Mouse (Mus musculus): ENCODE results near the gene Plcb1. TPM values are rescaled to one million over a fixed set of nuclear protein-coding genes. Genes with fewer than 3 reads are reported as not detected.

The Plcb1 gene
- polyA plus RNA-seq, 1 experiment from 2014 or later = 4.6 TPM

DNA sequence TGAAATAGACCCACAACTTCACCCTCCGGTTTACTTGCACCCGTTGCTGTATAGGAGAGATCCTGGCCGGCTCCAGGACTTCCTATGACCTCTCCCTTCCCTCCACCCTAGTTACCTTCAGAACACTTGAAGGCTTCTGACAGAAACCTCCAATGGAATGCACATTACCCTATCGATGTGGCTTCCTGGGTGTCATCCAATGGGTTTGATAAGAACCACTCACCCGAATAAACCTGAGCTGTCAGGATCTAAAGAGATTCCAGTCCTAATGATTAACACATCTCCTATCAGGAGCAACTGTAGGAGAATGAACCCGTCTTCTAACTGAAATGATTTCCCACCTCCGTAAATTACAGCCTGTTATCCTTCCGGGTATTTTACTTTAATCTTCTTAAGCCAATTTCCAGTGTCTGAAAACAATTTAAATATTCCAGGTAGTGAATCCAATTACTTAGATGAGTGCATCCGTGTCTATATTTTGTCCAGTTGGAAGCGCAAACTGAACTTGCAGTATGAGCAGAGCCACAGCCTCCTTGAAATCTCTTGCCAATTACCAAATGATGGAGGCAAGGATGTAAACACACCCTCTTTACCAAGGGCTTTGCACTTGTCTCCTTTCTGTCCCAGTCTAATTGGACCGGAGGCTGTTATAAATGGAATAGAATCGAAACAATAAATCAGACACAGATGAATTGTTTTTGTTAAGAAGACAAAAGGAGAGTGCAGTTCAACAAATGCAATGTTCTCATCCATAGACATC, 1.6 kb downstream of the Plcb1 start:
- H3K9me3 ChIP-seq (replicated peaks; ENCODE audit: control insufficient read depth, low read length) = no peaks in the 10 kb centered on the region
- no peaks in the 10 kb centered on the region for H3K36me3 ChIP-seq (ENCODE audit: control insufficient read depth, insufficient read depth)
- peak overlapping the region; percentile 65 for H3K4me3 ChIP-seq (ENCODE audit: low read depth, low read length)
- H3K27me3 ChIP-seq (ENCODE audit: control insufficient read depth, insufficient read depth, low read depth, low read length) = peaks cover 12% of the 10 kb centered on the region
- peak overlapping the region; percentile 49 for H3K4me2 ChIP-seq (ENCODE audit: low read depth, low read length)
- H3K27ac ChIP-seq (ENCODE audit: low read length) = no peak overlapping the region
- 48% methylated on average over 12 of the region's 12 CpGs for WGBS (ENCODE audit: insufficient replicate concordance)
- H3K9ac ChIP-seq (ENCODE audit: low read depth, low read length) = no peak overlapping the region
- no peak for ATAC-seq (ENCODE audit: low read depth)
- H3K4me1 ChIP-seq (ENCODE audit: control insufficient read depth, low read depth, low read length) = no peaks in the 10 kb centered on the region

DNA sequence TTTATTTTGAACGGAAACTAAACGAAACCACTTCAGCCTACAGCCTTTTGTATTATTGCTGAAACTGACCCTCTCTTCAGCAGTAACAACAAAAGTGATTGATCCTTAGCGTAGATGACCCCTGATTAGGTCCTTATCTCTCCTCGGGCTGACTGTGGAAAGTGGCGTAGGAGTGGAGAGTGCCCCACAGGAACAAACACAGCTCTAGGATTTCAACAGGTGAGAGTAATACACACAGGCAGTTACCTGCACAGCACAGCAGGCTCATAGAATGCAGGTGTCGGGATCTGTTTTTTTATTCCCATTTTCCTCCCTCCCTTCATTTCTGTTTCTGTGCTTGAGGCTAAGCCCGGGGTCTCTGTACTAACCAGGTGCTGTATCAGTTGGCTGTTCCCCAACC, 7.1 kb downstream of the Plcb1 start:
- no peak overlapping the region for H3K27ac ChIP-seq (ENCODE audit: low read length)
- no peak overlapping the region; the same call in 1 of the 2 replicates for H3K4me2 ChIP-seq (ENCODE audit: low read depth, low read length)
- H3K9me3 ChIP-seq (replicated peaks; ENCODE audit: control insufficient read depth, low read length) = no peaks in the 10 kb centered on the region
- H3K27me3 ChIP-seq (ENCODE audit: control insufficient read depth, insufficient read depth, low read depth, low read length) = no peaks in the 10 kb centered on the region
- H3K9ac ChIP-seq (ENCODE audit: low read depth, low read length) = no peak overlapping the region
- peak; percentile 77 for ATAC-seq (ENCODE audit: low read depth)
- no peaks in the 10 kb centered on the region for H3K4me1 ChIP-seq (ENCODE audit: control insufficient read depth, low read depth, low read length)
- no peak overlapping the region for H3K4me3 ChIP-seq (ENCODE audit: low read depth, low read length)
- 54% methylated on average over 7 of the region's 7 CpGs for WGBS (ENCODE audit: insufficient replicate concordance)
- no peaks in the 10 kb centered on the region for H3K36me3 ChIP-seq (ENCODE audit: control insufficient read depth, insufficient read depth)

DNA sequence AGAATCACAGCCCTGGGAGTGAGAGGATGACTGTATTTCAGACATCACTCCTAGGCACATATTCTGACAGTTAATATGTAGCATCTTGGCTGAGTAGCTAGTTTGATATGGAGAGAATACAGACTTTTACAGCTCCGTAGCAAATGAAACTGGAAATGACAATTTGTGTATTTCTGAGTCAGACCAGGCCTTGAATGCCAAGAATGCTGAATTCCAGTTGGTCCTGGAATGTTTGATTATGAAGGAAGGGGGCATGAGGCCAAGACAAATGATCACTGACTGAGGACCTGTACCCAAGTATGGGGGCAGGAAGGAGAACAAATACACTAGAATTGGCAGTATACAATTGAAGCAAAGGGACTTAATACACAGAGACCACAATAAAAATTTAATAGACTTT, 14.4 kb downstream of the Plcb1 start:
- H3K4me1 ChIP-seq (ENCODE audit: control insufficient read depth, low read depth, low read length) = no peaks in the 10 kb centered on the region
- 41% methylated on average over 1 of the region's 1 CpGs for WGBS (ENCODE audit: insufficient replicate concordance)
- H3K4me2 ChIP-seq (ENCODE audit: low read depth, low read length) = no peak overlapping the region
- H3K36me3 ChIP-seq (ENCODE audit: control insufficient read depth, insufficient read depth) = no peaks in the 10 kb centered on the region
- no peak overlapping the region for H3K4me3 ChIP-seq (ENCODE audit: low read depth, low read length)
- H3K27ac ChIP-seq (ENCODE audit: low read length) = no peak overlapping the region
- ATAC-seq (ENCODE audit: low read depth) = no peak
- H3K9me3 ChIP-seq (replicated peaks; ENCODE audit: control insufficient read depth, low read length) = no peaks in the 10 kb centered on the region
- no peak overlapping the region for H3K9ac ChIP-seq (ENCODE audit: low read depth, low read length)
- H3K27me3 ChIP-seq (ENCODE audit: control insufficient read depth, insufficient read depth, low read depth, low read length) = no peaks in the 10 kb centered on the region

DNA sequence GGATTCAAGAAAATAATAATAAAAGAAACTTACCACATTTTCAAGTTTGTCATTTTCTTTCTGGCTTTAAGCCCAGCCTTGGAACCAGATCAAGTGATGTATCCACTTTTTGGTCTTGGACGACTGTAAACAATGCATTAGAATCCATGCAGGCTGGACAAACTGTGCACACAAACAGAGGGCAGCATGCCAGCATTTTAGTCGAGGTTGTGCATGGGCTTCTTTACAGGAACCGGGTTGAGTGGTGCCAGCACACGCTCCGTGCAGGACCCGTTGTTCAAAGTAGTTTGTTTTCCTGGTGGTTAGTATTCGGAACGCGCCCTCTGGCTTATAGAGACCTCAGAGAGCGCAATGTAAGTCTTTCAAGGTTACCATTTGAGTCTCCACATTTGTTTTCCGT, 30.5 kb downstream of the Plcb1 start:
- no peaks in the 10 kb centered on the region; the same call in 1 of the 2 replicates for H3K4me1 ChIP-seq (ENCODE audit: control insufficient read depth, low read depth, low read length)
- no peak overlapping the region for H3K27ac ChIP-seq (ENCODE audit: low read length)
- no peaks in the 10 kb centered on the region for H3K27me3 ChIP-seq (ENCODE audit: control insufficient read depth, insufficient read depth, low read depth, low read length)
- H3K4me2 ChIP-seq (ENCODE audit: low read depth, low read length) = no peak overlapping the region
- H3K9ac ChIP-seq (ENCODE audit: low read depth, low read length) = no peak overlapping the region
- no peaks in the 10 kb centered on the region for H3K36me3 ChIP-seq (ENCODE audit: control insufficient read depth, insufficient read depth)
- WGBS (ENCODE audit: insufficient replicate concordance) = 69% methylated on average over 11 of the region's 11 CpGs
- H3K4me3 ChIP-seq (ENCODE audit: low read depth, low read length) = no peak overlapping the region
- no peak for ATAC-seq (ENCODE audit: low read depth)
- no peaks in the 10 kb centered on the region for H3K9me3 ChIP-seq (replicated peaks; ENCODE audit: control insufficient read depth, low read length)

DNA sequence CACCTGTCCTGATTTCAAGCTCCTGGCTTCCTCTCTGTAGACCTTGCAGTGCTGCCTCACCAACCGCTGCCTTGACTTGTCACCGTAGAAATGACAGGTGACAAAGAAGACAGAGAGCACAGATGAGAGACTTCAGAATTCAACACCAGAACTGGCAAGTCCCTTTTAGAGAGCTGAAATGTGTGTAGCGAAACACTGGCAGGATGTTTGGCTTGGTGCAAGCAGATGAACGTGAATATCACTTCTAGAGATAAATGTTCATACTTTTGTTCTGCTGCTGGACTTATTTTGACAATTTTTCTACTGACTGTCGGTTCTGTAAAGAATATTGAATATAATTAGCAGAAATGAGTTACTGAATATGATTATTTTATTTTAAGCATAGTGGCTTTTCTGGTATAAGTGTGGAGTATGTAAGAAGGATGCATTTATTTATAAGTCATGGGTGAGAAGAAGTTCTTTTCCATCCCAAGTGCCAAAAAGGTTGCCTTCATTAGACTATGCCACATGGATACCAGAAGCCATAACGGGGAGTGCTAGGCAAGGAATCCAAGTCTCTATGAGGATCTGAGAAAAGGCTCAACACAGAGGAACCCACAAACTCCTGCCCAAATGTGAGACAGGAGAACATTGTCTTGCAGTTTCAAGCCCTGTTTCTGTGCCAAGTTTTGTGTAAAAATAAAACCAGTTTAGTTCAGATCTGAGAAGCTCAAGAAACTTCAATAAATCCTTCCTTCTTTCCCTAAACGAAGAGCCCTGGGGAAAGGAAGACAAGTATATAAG, 31.4 kb downstream of the Plcb1 start:
- Histone ChIP-seq H3K9ac (ENCODE audit: low read depth, low read length) (no peak overlapping the region), H3K36me3 (ENCODE audit: control insufficient read depth, insufficient read depth) (no peaks in the 10 kb centered on the region), H3K27ac (ENCODE audit: low read length) (no peak overlapping the region), H3K4me3 (ENCODE audit: low read depth, low read length) (no peak overlapping the region), H3K9me3 (replicated peaks; ENCODE audit: control insufficient read depth, low read length) (no peaks in the 10 kb centered on the region), H3K27me3 (ENCODE audit: control insufficient read depth, insufficient read depth, low read depth, low read length) (no peaks in the 10 kb centered on the region), H3K4me2 (ENCODE audit: low read depth, low read length) (no peak overlapping the region), H3K4me1 (ENCODE audit: control insufficient read depth, low read depth, low read length) (no peaks in the 10 kb centered on the region; the same call in 1 of the 2 replicates)
- 65% methylated on average over 7 of the region's 7 CpGs for WGBS (ENCODE audit: insufficient replicate concordance)
- no peak for ATAC-seq (ENCODE audit: low read depth)

DNA sequence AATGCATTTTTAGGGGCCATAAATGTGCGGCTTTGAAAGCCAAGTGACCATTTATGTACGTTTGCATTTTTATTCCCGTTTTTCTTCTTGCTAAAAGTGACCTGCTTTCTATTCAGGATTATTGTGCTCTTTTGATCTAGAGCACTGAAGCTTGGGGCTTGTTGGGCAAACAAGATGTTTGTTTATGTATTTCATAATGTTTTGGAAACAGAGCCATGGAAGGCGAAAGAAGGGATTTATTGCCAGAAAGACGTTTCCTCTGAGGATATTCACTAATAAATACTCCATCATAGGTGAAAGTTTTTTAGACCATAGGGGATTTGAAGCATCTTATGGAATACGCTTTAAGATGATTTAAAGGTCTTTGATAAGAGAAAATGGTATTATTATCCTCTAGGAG, 35.3 kb downstream of the Plcb1 start:
- no peak overlapping the region for H3K27ac ChIP-seq (ENCODE audit: low read length)
- ATAC-seq (ENCODE audit: low read depth) = no peak
- H3K27me3 ChIP-seq (ENCODE audit: control insufficient read depth, insufficient read depth, low read depth, low read length) = no peaks in the 10 kb centered on the region
- H3K36me3 ChIP-seq (ENCODE audit: control insufficient read depth, insufficient read depth) = no peaks in the 10 kb centered on the region
- WGBS (ENCODE audit: insufficient replicate concordance) = 55% methylated on average over 6 of the region's 6 CpGs
- no peaks in the 10 kb centered on the region; the same call in none of the 2 replicates for H3K4me1 ChIP-seq (ENCODE audit: control insufficient read depth, low read depth, low read length)
- no peak overlapping the region for H3K9ac ChIP-seq (ENCODE audit: low read depth, low read length)
- H3K4me3 ChIP-seq (ENCODE audit: low read depth, low read length) = no peak overlapping the region
- H3K9me3 ChIP-seq (replicated peaks; ENCODE audit: control insufficient read depth, low read length) = no peaks in the 10 kb centered on the region
- no peak overlapping the region for H3K4me2 ChIP-seq (ENCODE audit: low read depth, low read length)

DNA sequence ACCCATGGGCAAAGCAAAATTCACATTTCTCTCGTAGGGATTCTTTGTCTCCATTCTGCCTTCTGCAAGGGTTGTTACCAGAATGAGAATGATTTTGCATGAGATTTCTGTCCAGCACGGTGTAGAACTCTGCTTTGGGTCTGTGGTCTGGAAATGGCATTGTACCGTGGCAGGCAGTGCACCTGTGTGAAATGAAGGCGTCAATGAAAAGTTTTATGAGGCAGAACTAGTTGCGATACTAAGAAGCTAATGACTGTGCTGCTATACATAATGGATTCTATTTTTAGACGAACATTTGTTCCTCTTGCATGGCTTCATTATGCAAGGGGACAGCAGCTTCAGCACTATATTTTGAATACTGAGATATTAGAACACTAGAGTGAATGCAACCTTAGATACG, 39.8 kb downstream of the Plcb1 start:
- no peak overlapping the region for H3K9ac ChIP-seq (ENCODE audit: low read depth, low read length)
- 38% methylated on average over 7 of the region's 7 CpGs for WGBS (ENCODE audit: insufficient replicate concordance)
- H3K4me3 ChIP-seq (ENCODE audit: low read depth, low read length) = no peak overlapping the region
- ATAC-seq (ENCODE audit: low read depth) = no peak
- H3K27ac ChIP-seq (ENCODE audit: low read length) = 0 out of 2 replicates have a peak overlapping the region, but pooled peaks have one; percentile 10
- H3K4me1 ChIP-seq (ENCODE audit: control insufficient read depth, low read depth, low read length) = no peaks in the 10 kb centered on the region; the same call in none of the 2 replicates
- H3K36me3 ChIP-seq (ENCODE audit: control insufficient read depth, insufficient read depth) = no peaks in the 10 kb centered on the region
- H3K4me2 ChIP-seq (ENCODE audit: low read depth, low read length) = no peak overlapping the region
- no peaks in the 10 kb centered on the region for H3K27me3 ChIP-seq (ENCODE audit: control insufficient read depth, insufficient read depth, low read depth, low read length)
- H3K9me3 ChIP-seq (replicated peaks; ENCODE audit: control insufficient read depth, low read length) = no peaks in the 10 kb centered on the region

DNA sequence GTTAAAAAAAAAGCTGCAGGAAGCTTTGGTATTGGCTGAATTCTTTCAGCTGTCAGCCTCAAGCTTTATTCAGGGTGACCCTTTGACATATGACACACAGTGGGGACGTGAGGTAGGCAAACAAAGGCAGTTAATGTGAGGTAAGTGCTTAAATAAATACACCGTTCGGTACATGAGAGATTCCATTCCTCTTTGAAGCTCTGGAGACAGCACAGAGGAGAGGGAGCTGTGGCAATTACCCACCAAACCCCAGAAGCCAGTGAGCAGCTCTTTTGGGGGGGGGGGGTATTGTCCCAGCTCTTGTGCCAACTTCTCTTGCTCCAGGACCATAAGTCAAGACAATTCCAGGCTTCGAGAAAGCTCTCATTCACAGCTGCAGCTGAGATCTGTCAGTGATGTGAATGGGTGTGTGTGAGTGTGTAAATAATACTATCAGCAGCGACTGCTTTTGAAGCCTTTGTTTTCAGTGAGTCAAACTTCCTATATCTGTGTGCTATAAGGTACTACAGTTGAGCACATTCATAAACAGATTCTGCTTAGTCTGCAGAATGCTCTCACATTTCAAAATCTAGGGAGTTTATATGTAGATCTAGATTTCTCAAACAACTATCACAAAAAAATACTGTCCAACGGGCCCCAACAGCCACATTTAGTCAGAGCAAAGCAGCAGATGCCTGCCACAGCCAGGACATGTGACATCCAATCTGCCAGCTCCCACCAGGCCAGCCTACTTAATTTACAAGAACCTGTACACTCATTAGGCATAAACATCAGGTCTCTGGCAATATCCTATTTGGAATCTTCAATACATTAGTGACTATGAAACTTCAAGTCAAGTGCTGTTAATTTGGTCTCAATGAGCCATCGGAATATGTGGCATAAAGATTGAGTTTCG, 40.5 kb downstream of the Plcb1 start:
- WGBS (ENCODE audit: insufficient replicate concordance) = 38% methylated on average over 8 of the region's 8 CpGs
- Histone ChIP-seq H3K27me3 (ENCODE audit: control insufficient read depth, insufficient read depth, low read depth, low read length) (no peaks in the 10 kb centered on the region), H3K27ac (ENCODE audit: low read length) (0 out of 2 replicates have a peak overlapping the region, but pooled peaks have one; percentile 9), H3K9me3 (replicated peaks; ENCODE audit: control insufficient read depth, low read length) (no peaks in the 10 kb centered on the region), H3K4me3 (ENCODE audit: low read depth, low read length) (no peak overlapping the region), H3K36me3 (ENCODE audit: control insufficient read depth, insufficient read depth) (no peaks in the 10 kb centered on the region), H3K9ac (ENCODE audit: low read depth, low read length) (no peak overlapping the region), H3K4me1 (ENCODE audit: control insufficient read depth, low read depth, low read length) (no peaks in the 10 kb centered on the region; the same call in none of the 2 replicates), H3K4me2 (ENCODE audit: low read depth, low read length) (no peak overlapping the region)
- peak; percentile 87 for ATAC-seq (ENCODE audit: low read depth)
